Mouse (Mus musculus) lung, postnatal 0 days (tissue): Measurements from ENCODE around the gene Cd300lf.

Experiments
- CTCF ChIP-seq: IDR thresholded peaks from 2 replicates; pipeline ENCODE4 v1.5.1; 2016; ENCODE audit warnings: antibody characterized with exemption, mild to moderate bottlenecking
- EP300 ChIP-seq: IDR thresholded peaks from 2 replicates; pipeline ENCODE4 v1.6.1; 2016; ENCODE audit warnings: antibody characterized with exemption, mild to moderate bottlenecking, control low read depth

GRCm38 (mm10) chr11:115150741-115151254 is 17.0 kb upstream of the Cd300lf start:
- TF ChIP-seq CTCF (no peak), EP300 (no peak)
